Mouse (Mus musculus) bone marrow macrophage, adult 2 months (primary cell): ENCODE results near the gene Anxa4. TPM values are rescaled to one million over a fixed set of nuclear protein-coding genes. Genes with fewer than 3 reads are reported as not detected.
A peak's percentile ranks its signal among the peaks of the same experiment; 100 is the strongest.

Experiments
- H3K27ac ChIP-seq: 2 replicates; pipeline ENCODE4 v1.5.1; 2012; ENCODE audit warnings: low read depth, low read length; ENCODE audit not compliant: insufficient read depth
- H3K4me1 ChIP-seq: 2 replicates; pipeline ENCODE4 v1.6.1; 2012; ENCODE audit warnings: low read length; ENCODE audit not compliant: control insufficient read depth, insufficient read depth
- H3K4me3 ChIP-seq: 2 replicates; pipeline ENCODE4 v1.5.1; 2012; ENCODE audit warnings: mild to moderate bottlenecking, low read length, moderate library complexity; ENCODE audit not compliant: insufficient read depth
- CTCF ChIP-seq: IDR thresholded peaks from 2 replicates; pipeline ENCODE4 v1.5.1; 2012; ENCODE audit warnings: low read depth, mild to moderate bottlenecking, low read length, moderate library complexity
- POLR2A ChIP-seq: IDR thresholded peaks from 2 replicates; pipeline ENCODE4 v1.6.1; 2012; ENCODE audit warnings: mild to moderate bottlenecking, low read depth, low read length, borderline replicate concordance
- polyA plus RNA-seq: library from polyadenylated mRNA; stranded (reverse); fragments of >200 nt; gene quantifications from 2 replicates; pipeline ENCODE4 v1.2.4, GENCODE M21; 2012; ENCODE audit not compliant: missing spikeins, insufficient read depth, insufficient read length

The Anxa4 gene
- polyA plus RNA-seq, 1 experiment = 305 TPM

- Histone ChIP-seq H3K27ac (peak overlapping the region; percentile 14; the same call in 1 of the 2 replicates), H3K4me3 (peak overlapping the region; percentile 12; the same call in 1 of the 2 replicates), H3K4me1 (peaks cover 27% of the 10 kb centered on the region)
- TF ChIP-seq POLR2A (no peak), CTCF (no peak)
Measured at GRCm38 (mm10) chr6:86822285-86823050, 29.1 kb upstream of the Anxa4 start.

- Histone ChIP-seq H3K4me3 (no peak overlapping the region), H3K4me1 (peaks cover 27% of the 10 kb centered on the region), H3K27ac (no peak overlapping the region)
- TF ChIP-seq POLR2A (no peak), CTCF (peak; percentile 43; the same call in 1 of the 2 replicates)
Measured at GRCm38 (mm10) chr6:86820690-86821089, 27.3 kb upstream of the Anxa4 start.

GRCm38 (mm10) chr6:86819926-86820325 is 26.5 kb upstream of the Anxa4 start:
- peaks cover 23% of the 10 kb centered on the region for H3K4me1 ChIP-seq
- H3K4me3 ChIP-seq = no peak overlapping the region
- H3K27ac ChIP-seq = no peak overlapping the region
- TF ChIP-seq CTCF (no peak), POLR2A (no peak)

- Histone ChIP-seq H3K4me3 (no peak overlapping the region), H3K27ac (no peak overlapping the region), H3K4me1 (peaks cover 18% of the 10 kb centered on the region)
- TF ChIP-seq CTCF (no peak), POLR2A (no peak)
Measured at GRCm38 (mm10) chr6:86818914-86819313, 25.5 kb upstream of the Anxa4 start.

- no peak overlapping the region for H3K4me3 ChIP-seq
- H3K27ac ChIP-seq = no peak overlapping the region
- TF ChIP-seq POLR2A = no peak
- peak; percentile 10; the same call in 1 of the 2 replicates for TF ChIP-seq CTCF
- peaks cover 6% of the 10 kb centered on the region; the same call in 1 of the 2 replicates for H3K4me1 ChIP-seq
Measured at GRCm38 (mm10) chr6:86816586-86816985, 23.2 kb upstream of the Anxa4 start.

- TF ChIP-seq POLR2A (no peak), CTCF (no peak)
- Histone ChIP-seq H3K4me3 (no peak overlapping the region), H3K4me1 (peaks cover 6% of the 10 kb centered on the region; the same call in 1 of the 2 replicates), H3K27ac (no peak overlapping the region)
Measured at GRCm38 (mm10) chr6:86815436-86815835, 22.1 kb upstream of the Anxa4 start.

GRCm38 (mm10) chr6:86814926-86815325 is 21.5 kb upstream of the Anxa4 start:
- TF ChIP-seq CTCF = no peak
- no peak for TF ChIP-seq POLR2A
- peaks cover 6% of the 10 kb centered on the region; the same call in 1 of the 2 replicates for H3K4me1 ChIP-seq
- H3K4me3 ChIP-seq = no peak overlapping the region
- no peak overlapping the region for H3K27ac ChIP-seq

GRCm38 (mm10) chr6:86813341-86813740 is 20.0 kb upstream of the Anxa4 start:
- peaks cover 6% of the 10 kb centered on the region; the same call in 1 of the 2 replicates for H3K4me1 ChIP-seq
- H3K27ac ChIP-seq = no peak overlapping the region
- TF ChIP-seq POLR2A (no peak), CTCF (peak; percentile 39; the same call in 1 of the 2 replicates)

GRCm38 (mm10) chr6:86812919-86813318 is 19.5 kb upstream of the Anxa4 start:
- no peak overlapping the region for H3K27ac ChIP-seq
- peaks cover 6% of the 10 kb centered on the region; the same call in 1 of the 2 replicates for H3K4me1 ChIP-seq
- no peak overlapping the region for H3K4me3 ChIP-seq
- TF ChIP-seq CTCF = no peak
- no peak for TF ChIP-seq POLR2A

More at GRCm38 (mm10) chr6:86813341-86813740, 20.0 kb upstream of the Anxa4 start:
- H3K4me3 ChIP-seq = no peak overlapping the region

- no peak overlapping the region for H3K4me3 ChIP-seq
- no peak overlapping the region for H3K27ac ChIP-seq
- no peaks in the 10 kb centered on the region for H3K4me1 ChIP-seq
- TF ChIP-seq CTCF = peak; percentile 98
- TF ChIP-seq POLR2A = no peak
Measured at GRCm38 (mm10) chr6:86806455-86807086, 13.2 kb upstream of the Anxa4 start.
